Mouse (Mus musculus): ENCODE measurements at regions not wholly inside any gene's neighbourhood (a gene's known extent, or its start where the extent isn't known, plus 50 kb on each side); places are given as distances from the start of the nearest gene placed in this dataset.
A peak's percentile ranks its signal among the peaks of the same experiment; 100 is the strongest.

GRCm38 (mm10) chr10:84024901-84025300 lies 302.2 kb downstream of the 1500009L16Rik start:
- DNase-seq (ENCODE audit: low spot score), result no peak

- no peak for DNase-seq (ENCODE audit: low spot score)
Observed at GRCm38 (mm10) chr10:84026798-84027197, 304.1 kb downstream of the 1500009L16Rik start.

- no peak for DNase-seq (ENCODE audit: low spot score)
Observed at GRCm38 (mm10) chr10:84036131-84036877, 313.6 kb downstream of the 1500009L16Rik start.

GRCm38 (mm10) chr10:84048706-84049105 lies 326.0 kb downstream of the 1500009L16Rik start:
- DNase-seq (ENCODE audit: low spot score), result no peak

GRCm38 (mm10) chr10:84052696-84053095 lies 330.0 kb downstream of the 1500009L16Rik start:
- DNase-seq (ENCODE audit: low spot score), result no peak

GRCm38 (mm10) chr10:84054551-84055336 lies 332.1 kb downstream of the 1500009L16Rik start:
- DNase-seq (ENCODE audit: low spot score), result peak; percentile 48

GRCm38 (mm10) chr10:84055402-84056167 lies 332.9 kb downstream of the 1500009L16Rik start:
- no peak for DNase-seq (ENCODE audit: low spot score)

- no peak for DNase-seq (ENCODE audit: low spot score)
Observed at GRCm38 (mm10) chr10:84056323-84057169, 333.9 kb downstream of the 1500009L16Rik start.

GRCm38 (mm10) chr10:84058301-84058700 lies 335.6 kb downstream of the 1500009L16Rik start:
- no peak for DNase-seq (ENCODE audit: low spot score)

- DNase-seq (ENCODE audit: low spot score), result peak; percentile 68
Observed at GRCm38 (mm10) chr10:84059646-84060491, 337.2 kb downstream of the 1500009L16Rik start.

- DNase-seq (ENCODE audit: low spot score), result peak; percentile 54
Observed at GRCm38 (mm10) chr10:84060492-84061218, 338.0 kb downstream of the 1500009L16Rik start.

- no peak for DNase-seq (ENCODE audit: low spot score)
Observed at GRCm38 (mm10) chr10:84067052-84067650, 344.5 kb downstream of the 1500009L16Rik start.

GRCm38 (mm10) chr10:84069806-84070205 lies 347.1 kb downstream of the 1500009L16Rik start:
- no peak for DNase-seq (ENCODE audit: low spot score)

GRCm38 (mm10) chr10:84072866-84073483 lies 350.3 kb downstream of the 1500009L16Rik start:
- peak; percentile 20 for DNase-seq (ENCODE audit: low spot score)

GRCm38 (mm10) chr10:84075581-84075980 lies 352.9 kb downstream of the 1500009L16Rik start:
- DNase-seq (ENCODE audit: low spot score), result no peak

GRCm38 (mm10) chr10:84080236-84080635 lies 357.6 kb downstream of the 1500009L16Rik start:
- no peak for DNase-seq (ENCODE audit: low spot score)

- DNase-seq (ENCODE audit: low spot score), result peak; percentile 46
Observed at GRCm38 (mm10) chr10:84081673-84082072, 358.7 kb downstream of the Nuak1 start.

GRCm38 (mm10) chr10:84087528-84087927 lies 352.9 kb downstream of the Nuak1 start:
- DNase-seq (ENCODE audit: low spot score), result no peak

GRCm38 (mm10) chr10:84087929-84088328 lies 352.5 kb downstream of the Nuak1 start:
- no peak for DNase-seq (ENCODE audit: low spot score)
